Mouse (Mus musculus) embryonic facial prominence, embryonic 13.5 days (tissue): ENCODE data around the gene Cldn24. TPM values are rescaled to one million over a fixed set of nuclear protein-coding genes. Genes with fewer than 3 reads are reported as not detected.
"Not testable (repeated sequence)": the region's sequence is repeated elsewhere in the genome, so short reads cannot be mapped to it uniquely, and the experiment has no call there.

ENCODE experiments used
- ATAC-seq: fragments of 200-750 bp; cut with Nextera tagmentation; 2 replicates; pipeline ENCODE4 v1.8.0; 2017; ENCODE audit warnings: low read depth; ENCODE audit not compliant: insufficient number of reproducible peaks, insufficient read depth, low FRiP score, low TSS enrichment
- H3K27ac ChIP-seq: fragments of 300-500 bp; sonication (generic); 2 replicates; pipeline ENCODE4 v1.5.1; 2015; ENCODE audit warnings: moderate library complexity, mild to moderate bottlenecking, inconsistent platforms
- H3K27me3 ChIP-seq: fragments of 300-500 bp; sonication (generic); 2 replicates; pipeline ENCODE4 v1.6.1; 2015; ENCODE audit warnings: mild to moderate bottlenecking, inconsistent platforms
- H3K36me3 ChIP-seq: fragments of 300-500 bp; sonication (generic); 2 replicates; pipeline ENCODE4 v1.6.1; 2015; ENCODE audit warnings: mild to moderate bottlenecking, inconsistent platforms
- H3K4me1 ChIP-seq: fragments of 300-500 bp; sonication (generic); 2 replicates; pipeline ENCODE4 v1.6.1; 2015; ENCODE audit warnings: inconsistent platforms
- H3K4me2 ChIP-seq: fragments of 300-500 bp; sonication (generic); 2 replicates; pipeline ENCODE4 v1.6.1; 2015; ENCODE audit warnings: moderate library complexity, mild to moderate bottlenecking, inconsistent platforms
- H3K4me3 ChIP-seq: fragments of 300-500 bp; sonication (generic); 2 replicates; pipeline ENCODE4 v1.5.1; 2015; ENCODE audit warnings: mild to moderate bottlenecking, inconsistent platforms
- H3K9ac ChIP-seq: fragments of 300-500 bp; sonication (generic); 2 replicates; pipeline ENCODE4 v1.6.1; 2015; ENCODE audit warnings: mild to moderate bottlenecking, inconsistent platforms
- H3K9me3 ChIP-seq: fragments of 300-500 bp; sonication (generic); 2 replicates; pipeline ENCODE4 v1.6.1; 2016; ENCODE audit warnings: inconsistent platforms
- WGBS: fragments of 180-500 bp; shearing (Covaris S2); methylation state at CpG from one replicate; pipeline ENCODE4 v1.1.7; 2015; ENCODE audit warnings: mixed read lengths; 5-methylcytosine and 5-hydroxymethylcytosine counted together
- polyA plus RNA-seq: library from polyadenylated mRNA; unstranded; fragments of >200 nt; fragmentation: Nextera tagmentation; extraction: Ambion mirVana; gene quantifications from 2 replicates; pipeline ENCODE4 v1.2.1, GENCODE M21; 2015

Cldn24 gene
- polyA plus RNA-seq, 1 experiment from 2014 or later = not detected

- H3K9me3 ChIP-seq = no peaks in the 10 kb centered on the region
- H3K27me3 ChIP-seq = no peaks in the 10 kb centered on the region
- no peak overlapping the region for H3K4me2 ChIP-seq
- H3K27ac ChIP-seq = no peak overlapping the region
- H3K9ac ChIP-seq = no peak overlapping the region
- WGBS = 86% methylated on average over 1 of the region's 1 CpGs
- H3K4me1 ChIP-seq = no peaks in the 10 kb centered on the region
- H3K4me3 ChIP-seq = no peak overlapping the region
- no peaks in the 10 kb centered on the region for H3K36me3 ChIP-seq
- ATAC-seq = no peak
Measured at GRCm38 (mm10) chr8:47804262-47804661, 17.7 kb upstream of the Cldn24 start.

- WGBS = 87% methylated on average over 14 of the region's 14 CpGs
- no peak overlapping the region for H3K27ac ChIP-seq
- no peaks in the 10 kb centered on the region for H3K27me3 ChIP-seq
- no peaks in the 10 kb centered on the region for H3K9me3 ChIP-seq
- H3K4me1 ChIP-seq = 0 out of 2 replicates have a peak, but pooled peaks cover 2% of the 10 kb centered on the region
- H3K4me2 ChIP-seq = no peak overlapping the region
- H3K9ac ChIP-seq = no peak overlapping the region
- no peak for ATAC-seq
- no peak overlapping the region for H3K4me3 ChIP-seq
- H3K36me3 ChIP-seq = no peaks in the 10 kb centered on the region
Measured at GRCm38 (mm10) chr8:47809970-47810665, 11.8 kb upstream of the Cldn24 start.

GRCm38 (mm10) chr8:47810666-47811015 lies 11.3 kb upstream of the Cldn24 start:
- 77% methylated on average over 7 of the region's 7 CpGs for WGBS
- Histone ChIP-seq H3K27me3 (no peaks in the 10 kb centered on the region), H3K4me1 (0 out of 2 replicates have a peak, but pooled peaks cover 2% of the 10 kb centered on the region), H3K36me3 (no peaks in the 10 kb centered on the region), H3K4me2 (no peak overlapping the region), H3K9me3 (no peaks in the 10 kb centered on the region), H3K27ac (no peak overlapping the region), H3K4me3 (no peak overlapping the region), H3K9ac (no peak overlapping the region)
- no peak for ATAC-seq

- Histone ChIP-seq H3K4me2 (no peak overlapping the region), H3K36me3 (no peaks in the 10 kb centered on the region), H3K9ac (no peak overlapping the region), H3K4me3 (no peak overlapping the region), H3K27me3 (no peaks in the 10 kb centered on the region), H3K27ac (no peak overlapping the region), H3K9me3 (no peaks in the 10 kb centered on the region), H3K4me1 (0 out of 2 replicates have a peak, but pooled peaks cover 2% of the 10 kb centered on the region)
- 63% methylated on average over 12 of the region's 12 CpGs for WGBS
- ATAC-seq = no peak
Measured at GRCm38 (mm10) chr8:47811221-47811620, 10.7 kb upstream of the Cldn24 start.

- peaks cover 11% of the 10 kb centered on the region for H3K4me1 ChIP-seq
- no peak overlapping the region for H3K9ac ChIP-seq
- no peak overlapping the region for H3K27ac ChIP-seq
- H3K36me3 ChIP-seq = no peaks in the 10 kb centered on the region
- no peaks in the 10 kb centered on the region for H3K9me3 ChIP-seq
- 95% methylated on average over 8 of the region's 8 CpGs for WGBS
- ATAC-seq = no peak
- no peak overlapping the region for H3K4me2 ChIP-seq
- H3K4me3 ChIP-seq = no peak overlapping the region
- H3K27me3 ChIP-seq = no peaks in the 10 kb centered on the region
Measured at GRCm38 (mm10) chr8:47819034-47819433, 2.9 kb upstream of the Cldn24 start.

GRCm38 (mm10) chr8:47820914-47821772 lies 800 bp upstream of the Cldn24 start:
- ATAC-seq = no peak
- no peak overlapping the region for H3K4me3 ChIP-seq
- no peak overlapping the region for H3K9ac ChIP-seq
- WGBS = 82% methylated on average over 20 of the region's 20 CpGs
- H3K4me2 ChIP-seq = no peak overlapping the region
- H3K27ac ChIP-seq = no peak overlapping the region
- H3K4me1 ChIP-seq = peaks cover 23% of the 10 kb centered on the region
- no peaks in the 10 kb centered on the region for H3K9me3 ChIP-seq
- H3K27me3 ChIP-seq = no peaks in the 10 kb centered on the region
- no peaks in the 10 kb centered on the region for H3K36me3 ChIP-seq

GRCm38 (mm10) chr8:47822541-47822940 lies 598 bp downstream of the Cldn24 start:
- not testable (repeated sequence) for H3K9ac ChIP-seq, H3K27ac ChIP-seq, H3K36me3 ChIP-seq, H3K4me2 ChIP-seq, H3K27me3 ChIP-seq, H3K4me3 ChIP-seq, ATAC-seq, H3K9me3 ChIP-seq
- WGBS = 75% methylated on average over 7 of the region's 9 CpGs
- peaks cover 23% of the 10 kb centered on the region for H3K4me1 ChIP-seq

- WGBS = 42% methylated on average over 10 of the region's 10 CpGs
- Histone ChIP-seq H3K4me1 (peaks cover 29% of the 10 kb centered on the region), H3K27ac (no peak overlapping the region), H3K9me3 (no peaks in the 10 kb centered on the region), H3K9ac (no peak overlapping the region), H3K27me3 (no peaks in the 10 kb centered on the region), H3K4me3 (no peak overlapping the region), H3K36me3 (peaks cover 6% of the 10 kb centered on the region; the same call in 1 of the 2 replicates), H3K4me2 (no peak overlapping the region)
- no peak for ATAC-seq
Measured at GRCm38 (mm10) chr8:47823777-47824176, 1.8 kb downstream of the Cldn24 start.

GRCm38 (mm10) chr8:47824182-47824581 lies 2.2 kb downstream of the Cldn24 start, which contains the start of gene Cldn22:
Gene Cldn22, plus strand, starts transcription at chr8:47824482.
- H3K4me3 ChIP-seq = no peak within 1 kb of the TSS
- no peaks in the 10 kb centered on the region for H3K27me3 ChIP-seq
- H3K4me2 ChIP-seq = no peak within 1 kb of the TSS
- no peak within 1 kb of the TSS for H3K27ac ChIP-seq
- no peak within 1 kb of the TSS for H3K9ac ChIP-seq
- no peak for ATAC-seq
- WGBS = 56% methylated on average over 13 of the region's 13 CpGs
- H3K9me3 ChIP-seq = no peaks in the 10 kb centered on the region
- H3K36me3 ChIP-seq = peaks cover 10% of the 10 kb centered on the region
- H3K4me1 ChIP-seq = peaks cover 29% of the 10 kb centered on the region

GRCm38 (mm10) chr8:47825596-47825995 lies 3.7 kb downstream of the Cldn24 start:
- ATAC-seq = no peak

GRCm38 (mm10) chr8:47826911-47827310 lies 5.0 kb downstream of the Cldn24 start:
- H3K4me1 ChIP-seq = peaks cover 29% of the 10 kb centered on the region
- no peak for ATAC-seq
- no peak overlapping the region for H3K9ac ChIP-seq
- H3K4me2 ChIP-seq = no peak overlapping the region
- H3K4me3 ChIP-seq = no peak overlapping the region
- H3K27me3 ChIP-seq = no peaks in the 10 kb centered on the region
- no peak overlapping the region for H3K27ac ChIP-seq
- no peaks in the 10 kb centered on the region for H3K9me3 ChIP-seq
- H3K36me3 ChIP-seq = peaks cover 33% of the 10 kb centered on the region
- WGBS = 73% methylated on average over 9 of the region's 9 CpGs

More at GRCm38 (mm10) chr8:47825596-47825995, 3.7 kb downstream of the Cldn24 start:
- Histone ChIP-seq H3K9me3 (no peaks in the 10 kb centered on the region), H3K4me2 (no peak overlapping the region), H3K4me1 (peaks cover 29% of the 10 kb centered on the region), H3K27ac (no peak overlapping the region), H3K27me3 (no peaks in the 10 kb centered on the region), H3K36me3 (peaks cover 22% of the 10 kb centered on the region), H3K9ac (no peak overlapping the region), H3K4me3 (no peak overlapping the region)
- 25% methylated on average over 5 of the region's 5 CpGs for WGBS

GRCm38 (mm10) chr8:47832616-47833015 lies 10.7 kb downstream of the Cldn24 start:
- no peaks in the 10 kb centered on the region for H3K27me3 ChIP-seq
- no peak overlapping the region for H3K9ac ChIP-seq
- H3K4me1 ChIP-seq = peaks cover 24% of the 10 kb centered on the region
- no peak overlapping the region for H3K27ac ChIP-seq
- ATAC-seq = no peak
- no peaks in the 10 kb centered on the region for H3K9me3 ChIP-seq
- H3K4me3 ChIP-seq = no peak overlapping the region
- no peak overlapping the region for H3K4me2 ChIP-seq
- WGBS = 89% methylated on average over 6 of the region's 6 CpGs
- peaks cover 53% of the 10 kb centered on the region for H3K36me3 ChIP-seq
